Mouse (Mus musculus): ENCODE measurements around the gene Ergic1.

- TF ChIP-seq POLR2A (IDR thresholded peaks at IDR 0.05; ENCODE audit: extremely low read depth, insufficient read depth, low read length): no peak
- no peak for TF ChIP-seq CTCF (IDR thresholded peaks at IDR 0.05; ENCODE audit: extremely low read depth, insufficient read depth, low read length)
Measured at GRCm38 (mm10) chr17:26676616-26677376, 115.5 kb downstream of the Ergic1 start.

All from cortical plate, adult 2 months (tissue).